In genomic region chr7:123084708-123085107, GRCm38 (mm10) we compare ENCODE assay signal across 9 mouse cellular contexts. TPM values are rescaled to one million over a fixed set of nuclear protein-coding genes. Genes with fewer than 3 reads are reported as not detected.
DNase-seq lines count a peak whose midpoint lies in the region; ATAC-seq and TF ChIP-seq lines count a peak whose summit lies in the region.
"Had no signal": no experiment of that assay in that cellular context is flagged by ENCODE, and none has a peak within 500 bp of the region (broad histone marks: within the 10 kb centered on the region; RNA-seq: fewer than 3 reads in every experiment).

No protein-coding gene starts in this region.

- peaks cover 24% of the 10 kb centered on the region for H3K27me3 ChIP-seq in forebrain, embryonic 13.5 days
- no peaks in the 10 kb centered on the region for H3K27me3 ChIP-seq in intestine, embryonic 15.5 days (replicated peaks)
- H3K27me3 ChIP-seq in lung, postnatal 0 days (replicated peaks; ENCODE audit: insufficient read depth, low read length): no peaks in the 10 kb centered on the region

- no peak for TF ChIP-seq EP300 in lung, postnatal 0 days (IDR thresholded peaks at IDR 0.05)

- ATAC-seq in forebrain, embryonic 13.5 days: peak; percentile 52
- ATAC-seq in intestine, embryonic 15.5 days: no peak
- 0 out of 2 replicates have a peak, but pooled peaks have one; percentile 46 for ATAC-seq in lung, postnatal 0 days

- H3K27ac ChIP-seq in forebrain, embryonic 13.5 days: peak overlapping the region; percentile 90
- no peak overlapping the region for H3K27ac ChIP-seq in intestine, embryonic 15.5 days
- H3K27ac ChIP-seq in lung, postnatal 0 days (ENCODE audit: low read length): no peak overlapping the region

- H3K36me3 ChIP-seq in forebrain, embryonic 13.5 days (ENCODE audit: poor library complexity, severe bottlenecking): no peaks in the 10 kb centered on the region
- no peaks in the 10 kb centered on the region for H3K36me3 ChIP-seq in intestine, embryonic 15.5 days
- no peaks in the 10 kb centered on the region for H3K36me3 ChIP-seq in lung, postnatal 0 days (ENCODE audit: insufficient read depth, low read length)

- no peaks in the 10 kb centered on the region for H3K9me3 ChIP-seq in forebrain, embryonic 13.5 days (replicated peaks)
- H3K9me3 ChIP-seq in intestine, embryonic 15.5 days: no peaks in the 10 kb centered on the region
- no peaks in the 10 kb centered on the region for H3K9me3 ChIP-seq in lung, postnatal 0 days (ENCODE audit: low read length)

- no peak for TF ChIP-seq CTCF in lung, postnatal 0 days (IDR thresholded peaks at IDR 0.05)

- H3K4me1 ChIP-seq in forebrain, embryonic 13.5 days: peaks cover 42% of the 10 kb centered on the region
- H3K4me1 ChIP-seq in intestine, embryonic 15.5 days (replicated peaks): peaks cover 15% of the 10 kb centered on the region
- no peaks in the 10 kb centered on the region for H3K4me1 ChIP-seq in lung, postnatal 0 days (ENCODE audit: insufficient read depth, low read depth, low read length)

- no peak overlapping the region for H3K9ac ChIP-seq in forebrain, embryonic 13.5 days
- no peak overlapping the region for H3K9ac ChIP-seq in intestine, embryonic 15.5 days
- H3K9ac ChIP-seq in lung, postnatal 0 days (replicated peaks; ENCODE audit: low read depth): no peak overlapping the region

- peak; percentile 34 for DNase-seq in adrenal gland, postnatal 14 days
- DNase-seq in adrenal gland, postnatal 4 days (ENCODE audit: low spot score in 2 of 2): no peak
- peak; percentile 85 for DNase-seq in CD4-positive helper T cell, adult 2 months (ENCODE audit: low read depth, low spot score)
- no peak for DNase-seq in lung, postnatal 0 days (ENCODE audit: low spot score)
- peak; percentile 68 to 81 for DNase-seq in right cerebral cortex, postnatal 10 days (ENCODE audit: low spot score in 2 of 2)
- no peak for DNase-seq in urinary bladder, postnatal 14 days (ENCODE audit: low spot score)

- peak overlapping the region; percentile 24 for H3K4me3 ChIP-seq in forebrain, embryonic 13.5 days
- H3K4me3 ChIP-seq in intestine, embryonic 15.5 days (replicated peaks): no peak overlapping the region; the same call in 1 of the 2 replicates
- H3K4me3 ChIP-seq in lung, postnatal 0 days (ENCODE audit: low read depth, low read length): no peak overlapping the region
- H3K4me3 ChIP-seq: erythroblast, embryonic 14.5 days had no signal

- peak overlapping the region; percentile 61 for H3K4me2 ChIP-seq in forebrain, embryonic 13.5 days
- H3K4me2 ChIP-seq in intestine, embryonic 15.5 days (replicated peaks): peak overlapping the region; percentile 35
- no peak overlapping the region for H3K4me2 ChIP-seq in lung, postnatal 0 days (replicated peaks; ENCODE audit: low read depth, low read length)

- 13% methylated on average over 13 of the region's 13 CpGs for WGBS in forebrain, embryonic 13.5 days
- WGBS in intestine, embryonic 15.5 days: 18% methylated on average over 13 of the region's 13 CpGs
- WGBS in lung, postnatal 0 days: 12% methylated on average over 13 of the region's 13 CpGs

RNA-seq across cellular contexts. Expression of gene Tnrc6a, which starts 39.0 kb away (rescaled TPM):
- 57.5 and 68.3 TPM in 2 replicates for total RNA-seq in adrenal gland, postnatal 14 days (2021)
- 10 to 100 TPM; 70.3 to 76.4 TPM for total RNA-seq in adrenal gland, postnatal 4 days (2021)
- polyA plus RNA-seq in forebrain, embryonic 13.5 days (2015; fragmentation: Nextera tagmentation; extraction: Ambion mirVana): 49.9 and 62.0 TPM in 2 replicates
- 27.2 and 38.3 TPM in 2 replicates for polyA plus RNA-seq in intestine, embryonic 15.5 days (2015; fragmentation: Nextera tagmentation; extraction: Ambion mirVana)
- polyA plus RNA-seq in lung, postnatal 0 days (2015; fragmentation: Nextera tagmentation; extraction: Ambion mirVana): 49.7 and 59.6 TPM in 2 replicates

Comparison
In these comparisons a context has a peak if more than half of its experiments do, and no peak if none do; other contexts are left out.
1. DNase-seq: peak in adrenal gland, postnatal 14 days (single experiment), CD4-positive helper T cell, adult 2 months (single experiment) and right cerebral cortex, postnatal 10 days (2 of 2); none in adrenal gland, postnatal 4 days (0 of 2), lung, postnatal 0 days (single experiment) and urinary bladder, postnatal 14 days (single experiment).